Mouse (Mus musculus) lung, postnatal 25 days (tissue): Measurements from ENCODE around the gene Pkn3.
A peak's percentile ranks its signal among the peaks of the same experiment; 100 is the strongest.
"Not testable (repeated sequence)": the region's sequence is repeated elsewhere in the genome, so short reads cannot be mapped to it uniquely, and the experiment has no call there.

Experiments
- DNase-seq: peaks from one replicate; pipeline ENCODE4 v3.0.0; 2022; ENCODE audit warnings: low spot score

Gene Pkn3

DNA sequence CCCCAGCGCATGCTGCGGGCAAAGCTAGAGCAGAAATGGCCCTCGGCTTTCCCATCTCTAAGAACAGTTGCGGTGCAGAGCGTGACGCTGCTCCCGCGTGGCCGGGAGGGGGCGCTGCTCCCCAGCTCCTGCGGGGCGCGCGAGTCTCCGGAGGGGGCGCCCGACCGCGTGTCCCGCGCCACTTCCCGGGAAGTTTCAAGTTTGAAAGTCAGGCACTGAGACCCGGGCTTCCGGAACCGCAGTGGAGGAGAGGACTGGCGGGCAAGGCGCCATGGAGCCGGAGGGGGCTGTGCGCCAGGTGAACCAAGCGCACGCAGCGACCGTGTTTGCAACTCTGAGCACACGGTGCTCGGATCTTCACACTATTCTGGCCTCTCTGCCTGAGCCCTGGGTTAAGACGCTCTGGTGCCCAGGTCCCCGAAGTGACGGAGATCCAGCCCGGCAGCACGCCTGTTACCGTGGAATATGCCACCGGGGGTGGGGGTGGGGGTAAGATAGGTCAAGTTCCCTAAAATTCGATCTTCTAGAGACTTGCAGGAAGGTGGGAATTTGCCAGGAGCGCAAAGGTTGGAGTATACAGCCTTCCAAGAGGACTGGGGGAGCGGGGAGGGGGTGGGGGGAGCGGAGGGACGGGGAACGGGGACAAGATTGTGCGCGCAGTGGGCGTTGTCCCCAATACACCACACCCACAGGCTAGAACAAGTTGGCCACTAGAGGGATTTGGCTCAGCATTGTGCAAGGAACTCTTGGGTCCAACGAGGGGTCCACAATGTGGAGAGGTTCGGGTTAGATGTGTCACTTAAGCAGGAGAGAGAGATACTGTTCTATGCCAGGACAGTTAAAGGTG, at the start of gene Pkn3:
Pkn3 (plus strand) TSS at position 183 of the 847 bp plus-strand sequence.
- peak; percentile 86 for DNase-seq

DNA sequence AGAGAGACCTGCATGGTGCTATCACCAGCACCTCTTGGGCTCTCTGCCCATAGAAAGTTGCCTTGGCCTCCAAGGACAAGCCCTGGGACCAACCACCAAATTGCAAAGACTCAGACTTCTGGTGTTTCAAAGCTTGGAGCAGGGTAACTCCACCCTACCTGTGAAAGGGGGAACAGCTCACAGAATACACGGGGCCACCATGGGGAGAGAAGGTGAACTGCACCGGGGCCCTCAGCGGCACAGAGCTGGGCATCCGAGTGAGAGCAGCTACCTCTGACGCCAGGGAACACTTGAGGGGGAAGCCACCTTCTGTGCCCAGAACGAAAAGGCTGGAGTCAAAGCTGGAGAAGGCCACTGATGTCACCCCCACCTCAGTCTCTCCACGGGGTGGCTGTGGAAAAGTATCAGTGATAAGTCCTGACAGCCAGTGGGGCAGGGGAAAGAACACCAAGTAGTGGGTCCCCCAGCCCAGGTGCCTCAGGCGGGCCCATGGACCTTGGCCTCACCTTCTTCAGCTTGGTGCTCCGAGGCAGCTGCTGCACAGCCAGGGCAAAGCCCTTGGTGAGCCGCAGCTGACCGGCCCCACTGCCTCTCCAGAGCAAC, 45.1 kb upstream of the Pkn3 start:
- DNase-seq: no peak

DNA sequence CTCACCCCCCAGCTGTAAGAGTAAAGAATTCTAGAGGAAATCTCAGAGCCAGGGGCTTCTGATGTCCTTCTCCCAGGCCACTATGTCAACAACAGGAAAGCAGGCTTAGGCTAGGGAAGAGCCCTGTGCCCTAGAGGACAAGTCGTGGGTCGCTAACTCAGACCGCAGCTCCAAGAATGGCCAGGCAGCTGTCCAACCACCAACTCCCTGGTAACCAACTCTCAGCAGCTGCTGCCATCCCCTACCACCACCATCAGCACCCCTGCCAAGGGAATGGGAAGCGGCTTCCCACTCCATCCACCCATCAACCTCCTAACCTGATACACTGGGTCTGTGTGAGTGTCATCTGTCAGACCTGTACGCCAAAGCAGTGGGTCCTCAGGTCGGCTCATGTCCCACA, 44.5 kb upstream of the Pkn3 start:
- no peak for DNase-seq

DNA sequence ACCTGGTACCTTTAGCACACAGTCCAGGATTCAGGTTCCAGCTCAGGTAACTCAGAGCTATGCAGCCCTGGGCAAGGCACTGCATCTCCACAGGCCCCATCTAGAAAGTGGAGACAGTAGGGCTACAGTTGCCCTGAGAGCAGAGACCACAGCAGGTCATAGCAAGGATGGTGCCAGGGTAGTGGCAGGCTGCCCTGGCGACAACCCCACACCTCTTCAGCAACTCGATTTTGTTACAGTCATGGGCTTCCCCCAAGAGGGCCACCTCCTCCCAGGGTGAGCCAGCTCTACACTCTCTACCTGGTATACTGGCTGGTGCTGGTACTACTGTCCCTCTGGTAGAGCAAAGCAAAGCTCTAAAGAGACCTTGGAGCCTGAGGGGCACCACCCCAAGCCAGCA, 39.7 kb upstream of the Pkn3 start:
- DNase-seq: no peak

DNA sequence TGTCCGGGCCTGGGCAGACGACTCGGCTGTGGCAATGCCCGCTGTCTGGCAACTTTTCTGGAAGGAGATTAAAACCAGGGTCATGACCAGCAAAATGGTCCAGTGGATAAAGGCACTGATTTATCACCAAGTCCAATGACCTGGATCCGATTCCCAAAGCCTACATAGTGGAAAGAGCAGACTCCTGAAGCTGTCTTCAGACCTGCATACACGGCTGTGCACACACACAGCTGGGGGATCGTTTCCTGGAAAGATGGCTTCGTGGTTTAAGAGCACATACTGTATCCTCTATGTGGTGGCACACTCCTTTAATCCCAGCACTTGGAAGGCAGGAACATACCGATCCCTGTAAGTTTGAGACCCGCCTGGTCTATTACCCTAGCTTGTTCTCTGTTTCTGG, 39.1 kb upstream of the Pkn3 start:
- DNase-seq: no peak

DNA sequence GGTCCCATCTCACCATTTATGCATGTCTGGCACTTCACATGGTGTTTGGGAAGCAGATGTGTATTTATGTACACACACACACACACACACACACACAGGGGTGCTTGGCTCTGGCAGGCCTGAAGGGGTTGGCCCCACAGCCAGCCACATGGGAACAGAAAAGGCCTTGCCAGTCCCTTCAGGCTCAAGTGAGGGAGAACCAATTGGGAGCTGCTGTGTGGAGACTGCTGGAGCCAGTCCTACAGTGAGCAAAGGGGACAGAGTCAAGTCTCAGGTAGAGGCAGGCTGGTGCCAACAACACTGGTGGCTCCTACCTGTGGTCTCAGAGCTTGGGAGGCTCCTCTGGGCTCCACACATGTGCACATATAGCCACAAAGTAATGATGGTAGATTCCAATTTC, 37.8 kb upstream of the Pkn3 start:
- no peak for DNase-seq

DNA sequence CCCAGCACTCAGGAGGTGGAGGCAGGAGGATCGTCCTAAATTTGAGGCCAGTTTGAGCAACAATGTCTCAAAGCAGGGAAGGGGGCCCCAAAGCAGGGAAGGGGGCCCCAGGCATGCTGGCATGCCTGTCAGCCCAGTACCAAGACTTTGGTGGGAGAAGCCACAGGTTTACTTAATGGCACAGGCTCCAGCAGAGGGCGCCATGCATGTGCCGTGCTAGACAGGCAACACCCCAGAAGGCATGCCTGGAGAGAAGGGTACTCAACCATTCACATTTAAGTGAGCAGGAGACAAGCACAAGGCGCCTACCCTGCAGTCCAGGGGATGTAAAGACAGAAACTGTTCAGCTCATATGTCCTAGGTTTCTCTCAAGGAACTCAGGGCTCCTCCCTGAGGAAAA, 35.0 kb upstream of the Pkn3 start:
- peak; percentile 82 for DNase-seq

DNA sequence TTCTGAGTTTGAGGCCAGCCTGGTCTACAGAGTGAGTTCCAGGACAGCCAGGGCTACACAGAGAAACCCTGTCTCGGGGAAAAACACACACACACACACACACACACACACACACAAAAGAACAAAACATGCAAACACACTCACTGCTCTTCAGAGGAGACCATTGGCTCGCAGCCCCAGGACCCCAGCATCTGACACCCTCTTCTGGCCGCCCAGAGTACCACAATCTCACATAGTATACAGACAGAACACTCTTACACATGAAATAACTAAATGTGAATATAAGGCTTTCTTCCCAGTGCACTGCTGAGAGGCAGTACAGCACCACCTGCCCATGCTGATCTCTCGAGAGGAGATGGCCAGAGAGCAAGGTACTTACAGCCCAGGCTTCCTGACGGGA, 32.9 kb upstream of the Pkn3 start:
- DNase-seq: no peak

DNA sequence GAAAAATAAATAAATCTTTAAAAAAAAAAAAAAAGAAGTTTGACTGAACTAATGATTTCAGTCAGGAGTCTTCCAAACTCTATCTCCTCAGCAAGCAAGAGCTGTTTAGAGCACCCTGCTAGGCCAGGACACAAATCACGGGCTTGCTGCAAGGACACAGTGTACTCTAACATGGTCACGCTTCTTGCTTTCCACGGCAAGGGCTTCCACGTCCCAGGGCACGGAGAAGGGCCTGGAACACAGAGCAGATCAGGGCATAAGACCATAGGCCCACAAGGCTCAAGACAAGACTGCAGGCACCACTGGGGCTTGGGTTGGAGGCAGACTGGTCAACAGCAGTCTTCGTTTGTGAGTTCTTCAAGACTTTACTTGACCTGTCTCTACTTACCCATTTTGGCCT, 30.4 kb upstream of the Pkn3 start:
- DNase-seq: no peak

DNA sequence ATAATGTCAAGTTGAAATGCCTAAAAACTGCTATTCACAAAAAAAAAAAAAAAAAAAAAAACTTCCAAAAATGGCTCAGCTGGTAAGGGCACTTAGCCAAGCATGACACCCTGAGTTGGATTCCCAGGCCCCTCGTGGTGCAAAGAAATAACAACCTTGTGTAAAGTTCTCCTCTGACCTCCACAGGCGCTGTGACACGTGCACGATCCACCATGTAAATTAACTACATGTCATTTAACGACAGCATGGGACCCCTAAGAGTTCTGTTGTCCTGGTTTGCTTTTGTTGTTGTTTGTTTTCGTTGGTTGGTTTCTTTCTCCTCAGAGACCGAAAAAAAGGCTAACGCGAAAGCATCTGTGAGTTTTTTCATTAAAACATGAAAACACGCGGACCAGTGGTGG, 29.4 kb upstream of the Pkn3 start:
- DNase-seq: no peak

DNA sequence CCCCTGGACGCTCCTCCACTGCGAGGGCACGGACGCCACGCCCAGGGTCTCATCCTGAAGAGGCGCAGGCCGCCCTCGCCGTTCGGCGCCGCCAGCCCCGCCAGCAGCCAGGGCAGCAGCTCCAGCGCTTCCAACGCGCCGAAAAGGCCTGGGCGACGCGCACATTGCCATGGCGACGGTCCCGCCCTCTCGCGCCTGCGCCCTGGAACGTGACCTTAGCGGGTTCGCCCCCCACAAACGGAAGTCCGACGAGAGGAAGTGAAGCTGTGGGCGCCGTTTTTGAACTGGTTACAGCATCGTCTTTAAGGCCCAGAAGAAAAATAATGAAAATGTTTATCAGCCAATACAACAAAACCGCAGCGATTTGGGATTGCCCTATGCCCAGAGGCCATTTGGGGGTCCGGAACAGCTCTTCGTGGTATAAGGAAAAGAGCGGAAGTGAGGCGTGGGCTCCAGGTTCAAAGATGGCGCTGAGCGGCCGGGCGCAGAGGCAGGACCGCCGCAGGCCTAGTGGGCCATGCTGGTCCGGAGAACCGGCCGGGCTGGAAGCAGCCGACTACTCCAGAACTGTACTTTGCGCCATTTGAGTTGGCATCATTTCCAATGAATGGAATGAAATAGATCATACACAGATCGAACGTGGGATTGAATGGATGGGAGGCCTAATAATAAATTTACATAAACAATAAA, 28.6 kb upstream of the Pkn3 start, which contains the start of gene Wdr34:
Wdr34 (minus strand) TSS at position 183 of the 690 bp plus-strand sequence.
- peak; percentile 98 for DNase-seq

DNA sequence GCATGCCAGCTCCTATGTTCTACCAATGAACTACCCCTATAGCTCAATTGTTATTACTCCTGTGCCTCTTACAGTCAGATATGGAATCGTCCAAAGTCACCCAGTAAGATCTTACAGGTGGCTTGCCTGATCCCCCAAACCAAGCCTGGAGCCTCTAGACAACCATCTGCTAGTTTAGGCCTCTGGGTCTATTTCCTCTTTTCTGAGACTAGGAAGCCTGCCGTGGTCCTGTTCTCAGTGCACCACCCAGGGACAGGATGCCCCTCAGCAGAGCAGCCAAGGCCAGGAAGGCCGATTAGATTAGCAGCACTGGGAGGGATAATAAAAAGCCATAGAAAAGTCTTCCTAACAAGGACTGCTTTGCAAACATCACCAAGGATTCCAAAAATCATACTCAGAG, 27.7 kb upstream of the Pkn3 start:
- no peak for DNase-seq

DNA sequence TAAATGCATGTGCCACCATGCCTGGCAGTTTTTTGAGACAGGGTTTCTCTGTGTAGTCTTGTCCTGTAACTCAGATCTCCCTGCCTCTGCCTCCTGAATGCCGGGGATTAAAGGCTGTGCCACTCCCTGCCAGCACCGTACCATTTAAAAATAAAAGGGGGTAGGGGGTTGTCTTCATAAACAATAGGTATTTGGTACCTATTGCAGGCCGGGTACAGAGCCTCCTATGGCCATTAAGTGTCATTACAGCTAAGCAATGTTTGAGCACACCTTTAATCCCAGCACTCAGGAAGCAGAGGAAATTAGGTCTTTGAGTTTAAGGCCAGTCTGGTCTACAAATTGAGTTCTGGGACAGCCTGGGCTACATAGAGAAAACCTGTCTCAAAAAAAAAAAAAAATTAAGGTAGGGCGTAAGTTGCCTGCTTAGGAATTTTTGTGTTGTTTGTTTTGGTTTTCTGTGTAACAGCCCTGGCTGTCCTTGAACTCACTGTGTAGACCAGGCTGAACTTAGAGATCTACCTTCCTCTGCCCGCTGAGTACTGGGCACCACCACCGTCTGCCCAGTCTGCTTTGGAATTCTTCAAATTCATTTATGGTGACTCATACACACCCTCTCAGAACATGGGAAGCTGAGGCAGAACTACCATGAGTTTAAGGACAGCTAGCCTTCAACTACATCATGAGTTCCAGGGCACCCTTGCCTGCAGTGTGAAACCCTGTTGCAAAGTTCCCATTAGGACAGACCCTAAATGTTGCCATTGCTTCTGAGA, 25.3 kb upstream of the Pkn3 start:
- no peak for DNase-seq

DNA sequence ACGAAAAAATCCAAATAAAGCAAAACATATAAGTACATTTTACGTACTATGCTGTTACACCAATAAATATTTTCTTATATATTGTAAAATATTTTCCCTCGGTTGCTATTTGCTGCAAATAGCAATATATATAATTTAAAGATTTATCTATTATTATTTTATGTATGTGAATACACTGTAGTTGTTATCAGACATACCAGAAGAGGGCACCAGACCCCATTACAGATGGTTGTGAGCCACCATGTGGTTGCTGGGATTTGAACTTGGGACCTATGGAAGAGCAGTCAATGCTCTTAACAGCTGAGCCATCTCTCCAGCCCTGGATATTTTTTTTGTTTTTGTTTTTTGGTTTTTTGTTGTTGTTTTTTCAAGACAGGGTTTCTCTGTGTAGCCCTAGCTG, 22.2 kb upstream of the Pkn3 start:
- DNase-seq: not testable (repeated sequence)

DNA sequence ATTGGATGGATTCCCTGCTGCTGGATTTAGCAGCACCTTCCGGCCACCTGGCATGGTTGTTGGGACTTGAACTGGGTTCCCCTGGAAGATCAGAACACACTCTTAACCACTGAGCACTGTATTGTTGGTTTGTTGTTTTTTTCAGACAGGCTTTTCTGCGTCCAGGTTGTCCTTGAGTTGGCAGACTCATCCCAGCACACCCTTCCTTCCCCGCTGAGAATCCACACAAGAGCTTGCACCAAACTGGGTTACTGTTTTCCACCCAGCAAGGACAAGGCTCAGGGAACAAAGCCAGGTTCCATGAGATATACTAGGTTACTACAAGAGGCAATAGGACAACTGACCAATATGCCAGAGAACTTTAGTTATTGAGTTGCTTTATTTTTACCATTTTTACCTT, 20.7 kb upstream of the Pkn3 start:
- no peak for DNase-seq

DNA sequence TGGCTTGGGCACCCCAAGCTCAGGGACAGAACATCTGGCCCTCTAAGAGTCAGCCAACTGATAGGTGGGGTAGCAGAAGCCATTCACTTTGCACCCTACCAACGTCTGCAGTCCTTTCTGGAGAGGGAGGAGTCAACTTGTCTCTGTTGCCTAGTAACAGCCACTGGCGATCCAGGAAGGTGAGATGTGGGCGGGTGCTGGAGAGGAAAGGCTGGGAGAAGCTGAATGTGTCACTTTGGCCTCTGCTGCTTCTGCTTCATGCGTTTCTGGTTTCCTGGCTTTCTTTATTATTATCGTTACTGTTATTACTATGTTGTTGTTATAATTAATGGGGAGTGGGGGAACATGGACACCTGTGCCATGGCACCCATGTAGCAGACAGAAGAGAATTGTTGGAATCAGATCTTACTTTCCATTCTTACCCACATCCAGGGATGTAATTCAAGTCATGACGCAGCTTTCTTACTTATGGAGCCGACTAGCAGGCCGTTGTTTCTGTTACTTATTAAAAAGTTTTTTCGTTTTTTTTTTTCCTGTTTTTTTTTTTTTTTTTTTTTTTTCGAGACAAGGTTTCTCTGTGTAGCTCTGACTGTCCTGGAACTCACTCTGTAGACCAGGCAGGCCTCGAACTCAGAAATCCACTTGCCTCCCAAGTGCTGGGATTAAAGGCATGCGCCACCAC, 20.1 kb upstream of the Pkn3 start, which contains the start of gene Set:
Set (plus strand) TSS at position 156 of the 682 bp plus-strand sequence.
- no peak for DNase-seq

DNA sequence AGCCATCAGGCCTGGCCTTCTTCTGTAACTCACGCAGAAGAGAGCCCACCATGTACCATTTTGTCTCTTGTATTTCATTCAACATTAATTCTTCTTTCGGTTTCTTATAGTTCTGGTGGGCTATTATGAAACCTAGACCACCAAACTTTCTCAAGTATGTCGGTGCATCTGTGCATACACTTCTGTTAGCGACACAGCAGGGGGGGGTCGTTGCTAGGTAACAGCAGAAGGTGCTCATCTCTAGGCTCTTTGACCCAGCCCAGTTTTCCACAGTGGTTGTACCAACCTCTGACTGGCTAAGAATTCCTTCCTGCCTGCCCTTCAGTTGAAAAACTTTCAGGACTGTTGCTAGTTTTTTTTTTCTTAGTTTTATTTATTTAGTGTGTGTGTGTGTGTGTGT, 19.1 kb upstream of the Pkn3 start:
- no peak for DNase-seq

DNA sequence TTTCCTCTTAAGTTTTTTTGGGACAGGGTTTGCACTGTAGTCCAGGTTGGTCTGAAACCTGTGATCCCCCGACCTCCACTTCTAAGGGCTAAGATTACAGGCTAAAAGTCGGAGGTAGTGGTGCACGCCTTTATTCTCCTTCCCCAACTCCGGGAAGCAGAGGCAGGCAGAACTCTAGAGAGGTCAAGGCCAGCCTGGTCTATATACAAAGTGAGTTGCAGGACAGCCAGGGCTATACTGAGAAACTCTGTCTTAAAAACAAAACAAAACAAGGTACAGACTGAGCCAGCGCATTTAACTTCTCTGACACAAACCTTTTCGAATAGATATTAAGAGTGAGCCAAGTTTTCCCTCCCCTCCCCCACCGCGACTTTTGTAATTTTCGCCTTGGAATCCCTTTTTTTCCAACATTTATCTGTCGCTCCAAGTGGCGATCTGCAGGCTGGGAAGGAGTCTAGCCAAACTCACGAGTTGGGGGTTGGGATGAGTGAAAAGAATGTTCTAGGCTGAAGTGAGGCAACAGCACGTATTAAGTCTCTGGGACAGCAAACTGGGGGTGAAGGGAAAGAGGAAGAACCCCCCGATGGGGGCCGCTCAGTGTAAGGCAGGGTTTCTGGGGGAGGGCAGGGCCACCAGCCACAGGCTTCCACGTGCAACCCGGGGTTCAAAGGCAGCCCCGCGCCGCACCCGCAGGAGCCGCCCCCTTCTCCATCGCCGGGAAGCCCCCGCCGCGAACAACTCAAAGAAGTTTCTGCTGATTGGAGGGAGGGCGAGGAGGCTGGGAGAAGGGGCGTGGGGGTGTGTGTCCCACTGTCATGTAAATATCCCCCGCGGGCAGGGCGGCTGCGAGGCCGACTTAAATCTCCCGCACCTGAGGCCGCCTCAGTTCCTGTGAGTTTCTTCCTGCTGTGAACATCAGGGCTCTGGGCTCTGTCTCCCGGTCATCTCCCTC, 16.0 kb upstream of the Pkn3 start:
- peak; percentile 31 for DNase-seq

DNA sequence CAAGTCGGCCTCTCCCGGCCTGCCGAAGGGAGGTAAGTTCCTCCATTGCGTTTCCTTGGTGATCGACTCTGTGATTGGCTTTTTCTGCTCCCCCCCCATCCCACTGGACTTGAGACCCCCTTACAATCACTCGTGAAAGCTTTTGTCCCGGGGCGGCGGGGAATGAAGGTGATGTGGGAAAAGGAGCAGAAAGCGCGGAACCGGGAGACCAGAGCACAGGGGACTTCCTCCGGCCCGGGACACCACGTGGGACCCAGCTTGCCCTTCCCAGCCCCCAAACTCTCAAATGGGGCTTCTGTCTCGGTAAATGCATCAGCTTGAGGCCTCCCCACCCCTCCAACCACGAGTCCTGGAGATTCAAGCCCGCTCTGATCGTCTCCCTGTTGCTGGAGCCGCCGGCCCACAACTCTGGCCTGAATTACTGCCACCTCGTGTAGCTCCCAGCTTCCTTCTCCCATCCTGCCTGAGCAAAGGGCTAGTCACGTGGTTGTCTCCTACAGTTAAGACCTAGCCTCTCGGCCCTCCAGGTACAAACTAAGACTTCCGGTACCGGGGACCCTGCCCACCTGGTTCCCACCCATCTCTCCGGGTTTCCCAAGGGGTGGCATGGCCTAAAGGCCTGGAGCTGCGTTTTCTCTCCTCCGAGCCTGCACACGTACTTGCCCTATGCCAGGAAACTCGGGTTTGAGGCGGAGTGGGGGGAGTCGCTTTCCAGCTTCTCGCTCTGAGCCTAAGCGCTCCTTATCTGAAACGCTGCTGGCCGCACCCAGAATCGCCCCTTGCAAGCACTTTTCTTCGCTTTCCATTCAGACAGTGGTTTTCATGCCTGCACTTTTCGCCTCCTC, 15.0 kb upstream of the Pkn3 start:
- DNase-seq: peak; percentile 64

DNA sequence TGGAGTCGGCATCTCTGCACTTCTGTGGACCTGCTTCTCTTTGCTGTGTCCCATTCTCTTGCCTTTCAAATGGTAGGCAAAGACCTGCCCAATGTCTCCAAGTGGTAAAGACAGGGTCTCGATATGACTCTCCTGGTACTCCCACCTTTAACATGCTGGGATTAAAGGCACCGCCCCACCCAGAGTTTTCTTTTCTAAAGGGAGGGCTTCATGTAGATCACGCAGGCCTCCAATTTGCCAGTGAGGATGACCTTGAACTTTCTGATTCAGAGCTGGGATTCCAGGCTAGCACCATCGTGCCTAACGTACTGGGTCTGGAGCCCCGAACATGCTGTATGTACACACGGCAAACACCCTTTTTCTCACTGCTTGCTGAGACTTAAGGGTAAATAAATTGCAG, 14.2 kb upstream of the Pkn3 start:
- no peak for DNase-seq
